Mouse (Mus musculus): Measurements from ENCODE around the gene Antxr2. TPM values are rescaled to one million over a fixed set of nuclear protein-coding genes. Genes with fewer than 3 reads are reported as not detected.

The Antxr2 gene
- polyA plus RNA-seq, 1 experiment from 2014 or later, result 22.9 TPM

- Histone ChIP-seq H3K9ac (ENCODE audit: low read length) (no peak overlapping the region), H3K9me3 (replicated peaks; ENCODE audit: control insufficient read depth, low read length) (no peaks in the 10 kb centered on the region), H3K4me3 (replicated peaks; ENCODE audit: low read length) (no peak overlapping the region), H3K27ac (ENCODE audit: low read length) (no peak overlapping the region), H3K4me2 (ENCODE audit: low read depth, low read length) (no peak overlapping the region), H3K36me3 (ENCODE audit: control insufficient read depth, insufficient read depth, low read length) (no peaks in the 10 kb centered on the region), H3K4me1 (ENCODE audit: control insufficient read depth, insufficient read depth, low read length) (no peaks in the 10 kb centered on the region), H3K27me3 (ENCODE audit: control insufficient read depth, insufficient read depth, low read length) (no peaks in the 10 kb centered on the region)
- WGBS, result 80% methylated on average over 8 of the region's 8 CpGs
- ATAC-seq (ENCODE audit: insufficient read depth, low FRiP score), result no peak
Observed at GRCm38 (mm10) chr5:97880115-97880514, 150.7 kb downstream of the Antxr2 start.

GRCm38 (mm10) chr5:97878871-97879270 lies 152.0 kb downstream of the Antxr2 start:
- 64% methylated on average over 3 of the region's 3 CpGs for WGBS
- Histone ChIP-seq H3K4me1 (ENCODE audit: control insufficient read depth, insufficient read depth, low read length) (no peaks in the 10 kb centered on the region), H3K27ac (ENCODE audit: low read length) (no peak overlapping the region), H3K9ac (ENCODE audit: low read length) (no peak overlapping the region), H3K27me3 (ENCODE audit: control insufficient read depth, insufficient read depth, low read length) (no peaks in the 10 kb centered on the region), H3K4me2 (ENCODE audit: low read depth, low read length) (no peak overlapping the region), H3K9me3 (replicated peaks; ENCODE audit: control insufficient read depth, low read length) (no peaks in the 10 kb centered on the region), H3K36me3 (ENCODE audit: control insufficient read depth, insufficient read depth, low read length) (no peaks in the 10 kb centered on the region), H3K4me3 (replicated peaks; ENCODE audit: low read length) (no peak overlapping the region)
- no peak for ATAC-seq (ENCODE audit: insufficient read depth, low FRiP score)

DNA sequence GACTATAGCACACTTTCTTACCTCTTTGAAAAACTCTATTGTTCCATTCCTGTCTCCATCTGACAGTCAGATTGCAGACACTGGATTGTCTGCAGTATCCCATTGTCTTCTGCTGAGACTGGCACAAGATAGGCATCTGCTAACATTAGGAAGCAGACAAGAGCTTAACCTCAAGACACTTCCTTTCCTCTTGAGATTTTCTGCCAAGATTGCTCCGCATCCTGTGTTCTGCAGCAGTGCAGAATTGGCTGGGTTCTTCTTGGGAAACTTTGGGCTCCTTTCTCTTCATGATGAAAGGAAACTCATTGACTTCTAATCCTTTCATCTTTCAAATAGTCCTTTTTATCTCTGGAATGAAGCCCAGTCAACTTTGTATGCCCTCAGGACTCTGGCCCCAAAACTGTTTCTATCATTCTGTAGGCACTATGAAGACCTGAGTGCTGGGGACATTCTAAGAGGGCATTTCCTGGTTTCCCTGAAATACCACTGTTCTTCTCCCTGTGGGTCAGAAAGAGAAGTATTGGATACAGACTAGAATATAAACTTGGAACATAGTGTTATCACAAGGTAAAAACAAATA lies 152.5 kb downstream of the Antxr2 start:
- WGBS, result 73% methylated on average over 1 of the region's 1 CpGs

GRCm38 (mm10) chr5:97876895-97877294 lies 153.9 kb downstream of the Antxr2 start:
- ATAC-seq (ENCODE audit: insufficient read depth, low FRiP score), result no peak
- H3K4me2 ChIP-seq (ENCODE audit: low read depth, low read length), result no peak overlapping the region
- H3K27ac ChIP-seq (ENCODE audit: low read length), result no peak overlapping the region
- 74% methylated on average over 2 of the region's 2 CpGs for WGBS
- H3K27me3 ChIP-seq (ENCODE audit: control insufficient read depth, insufficient read depth, low read length), result no peaks in the 10 kb centered on the region
- H3K9ac ChIP-seq (ENCODE audit: low read length), result no peak overlapping the region
- no peak overlapping the region for H3K4me3 ChIP-seq (replicated peaks; ENCODE audit: low read length)
- H3K36me3 ChIP-seq (ENCODE audit: control insufficient read depth, insufficient read depth, low read length), result no peaks in the 10 kb centered on the region
- no peaks in the 10 kb centered on the region for H3K4me1 ChIP-seq (ENCODE audit: control insufficient read depth, insufficient read depth, low read length)
- no peaks in the 10 kb centered on the region; the same call in 1 of the 2 replicates for H3K9me3 ChIP-seq (replicated peaks; ENCODE audit: control insufficient read depth, low read length)

More for the DNA sequence above, 152.5 kb downstream of the Antxr2 start:
- Histone ChIP-seq H3K4me2 (ENCODE audit: low read depth, low read length) (no peak overlapping the region), H3K27me3 (ENCODE audit: control insufficient read depth, insufficient read depth, low read length) (no peaks in the 10 kb centered on the region), H3K4me1 (ENCODE audit: control insufficient read depth, insufficient read depth, low read length) (no peaks in the 10 kb centered on the region), H3K9me3 (replicated peaks; ENCODE audit: control insufficient read depth, low read length) (no peaks in the 10 kb centered on the region), H3K9ac (ENCODE audit: low read length) (no peak overlapping the region), H3K36me3 (ENCODE audit: control insufficient read depth, insufficient read depth, low read length) (no peaks in the 10 kb centered on the region), H3K4me3 (replicated peaks; ENCODE audit: low read length) (no peak overlapping the region), H3K27ac (ENCODE audit: low read length) (no peak overlapping the region)
- ATAC-seq (ENCODE audit: insufficient read depth, low FRiP score), result no peak

DNA sequence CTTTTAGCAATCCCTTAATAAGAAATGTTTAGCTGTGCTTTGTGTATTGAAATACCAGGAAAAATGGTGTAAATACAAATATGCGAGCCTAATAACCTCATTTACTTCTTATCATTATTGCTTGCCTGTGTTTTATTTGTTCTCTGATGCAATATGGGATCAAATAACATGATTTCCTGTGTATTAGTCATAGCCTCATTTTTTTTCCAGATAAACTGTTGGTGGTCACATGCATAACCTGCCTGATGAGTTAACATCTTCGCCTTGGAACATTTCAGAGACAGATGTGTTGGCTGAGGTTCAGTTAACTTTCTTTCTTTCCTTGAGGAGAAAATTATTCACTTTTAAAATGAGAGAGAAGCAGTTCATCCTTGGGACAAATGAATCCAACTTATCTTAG lies 162.9 kb downstream of the Antxr2 start:
- no peaks in the 10 kb centered on the region for H3K27me3 ChIP-seq (ENCODE audit: control insufficient read depth, insufficient read depth, low read length)
- no peaks in the 10 kb centered on the region for H3K36me3 ChIP-seq (ENCODE audit: control insufficient read depth, insufficient read depth, low read length)
- H3K27ac ChIP-seq (ENCODE audit: low read length), result no peak overlapping the region
- H3K4me3 ChIP-seq (replicated peaks; ENCODE audit: low read length), result no peak overlapping the region
- H3K9ac ChIP-seq (ENCODE audit: low read length), result no peak overlapping the region
- 59% methylated on average over 2 of the region's 2 CpGs for WGBS
- no peak overlapping the region for H3K4me2 ChIP-seq (ENCODE audit: low read depth, low read length)
- no peaks in the 10 kb centered on the region for H3K4me1 ChIP-seq (ENCODE audit: control insufficient read depth, insufficient read depth, low read length)
- H3K9me3 ChIP-seq (replicated peaks; ENCODE audit: control insufficient read depth, low read length), result no peaks in the 10 kb centered on the region; the same call in 1 of the 2 replicates
- no peak for ATAC-seq (ENCODE audit: insufficient read depth, low FRiP score)

DNA sequence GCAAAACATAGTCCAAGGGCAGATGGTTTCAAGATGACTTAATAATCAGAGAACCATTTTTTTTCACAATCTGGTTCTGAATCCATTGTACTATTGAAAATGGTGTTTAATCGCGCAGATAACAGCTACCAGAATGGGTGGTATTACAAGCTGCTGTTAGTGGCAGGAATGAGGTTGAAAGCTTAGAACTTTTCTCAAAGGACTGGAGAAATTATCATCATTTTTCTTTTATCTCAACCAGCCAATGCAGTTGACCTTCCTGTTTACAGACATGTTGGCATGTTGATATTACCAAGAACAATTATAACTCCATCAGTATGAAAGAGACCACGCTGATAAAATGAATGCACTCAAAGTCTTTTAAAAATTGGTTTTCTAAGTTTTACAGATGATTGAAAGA lies 163.9 kb downstream of the Antxr2 start:
- WGBS, result 83% methylated on average over 3 of the region's 3 CpGs
- no peaks in the 10 kb centered on the region for H3K27me3 ChIP-seq (ENCODE audit: control insufficient read depth, insufficient read depth, low read length)
- no peaks in the 10 kb centered on the region for H3K9me3 ChIP-seq (replicated peaks; ENCODE audit: control insufficient read depth, low read length)
- ATAC-seq (ENCODE audit: insufficient read depth, low FRiP score), result no peak
- no peak overlapping the region for H3K4me2 ChIP-seq (ENCODE audit: low read depth, low read length)
- no peaks in the 10 kb centered on the region for H3K36me3 ChIP-seq (ENCODE audit: control insufficient read depth, insufficient read depth, low read length)
- no peak overlapping the region for H3K27ac ChIP-seq (ENCODE audit: low read length)
- H3K4me3 ChIP-seq (replicated peaks; ENCODE audit: low read length), result no peak overlapping the region
- no peaks in the 10 kb centered on the region for H3K4me1 ChIP-seq (ENCODE audit: control insufficient read depth, insufficient read depth, low read length)
- no peak overlapping the region for H3K9ac ChIP-seq (ENCODE audit: low read length)

DNA sequence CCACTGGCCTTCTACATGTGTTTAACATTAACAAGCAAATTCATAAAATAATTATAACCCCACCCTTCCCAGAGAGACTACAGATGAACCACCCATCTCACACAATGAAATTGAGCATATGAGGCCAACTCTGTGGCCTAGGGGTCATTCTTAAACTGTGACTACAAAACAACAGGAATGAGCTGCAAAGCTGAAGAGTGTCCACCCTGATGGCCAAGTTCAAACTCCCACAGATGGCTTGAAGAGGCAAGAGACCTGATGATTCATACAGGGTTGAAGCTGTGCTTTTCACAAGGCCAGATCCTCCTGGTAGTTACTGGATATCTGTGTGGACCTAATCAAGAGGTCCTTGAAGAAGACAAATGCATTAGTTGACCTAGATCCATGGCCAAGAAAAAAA lies 173.7 kb downstream of the Antxr2 start:
- no peak for ATAC-seq (ENCODE audit: insufficient read depth, low FRiP score)
- Histone ChIP-seq H3K4me1 (ENCODE audit: control insufficient read depth, insufficient read depth, low read length) (no peaks in the 10 kb centered on the region), H3K9ac (ENCODE audit: low read length) (no peak overlapping the region), H3K9me3 (replicated peaks; ENCODE audit: control insufficient read depth, low read length) (no peaks in the 10 kb centered on the region), H3K27ac (ENCODE audit: low read length) (no peak overlapping the region), H3K27me3 (ENCODE audit: control insufficient read depth, insufficient read depth, low read length) (no peaks in the 10 kb centered on the region), H3K36me3 (ENCODE audit: control insufficient read depth, insufficient read depth, low read length) (no peaks in the 10 kb centered on the region), H3K4me3 (replicated peaks; ENCODE audit: low read length) (no peak overlapping the region), H3K4me2 (ENCODE audit: low read depth, low read length) (no peak overlapping the region)

DNA sequence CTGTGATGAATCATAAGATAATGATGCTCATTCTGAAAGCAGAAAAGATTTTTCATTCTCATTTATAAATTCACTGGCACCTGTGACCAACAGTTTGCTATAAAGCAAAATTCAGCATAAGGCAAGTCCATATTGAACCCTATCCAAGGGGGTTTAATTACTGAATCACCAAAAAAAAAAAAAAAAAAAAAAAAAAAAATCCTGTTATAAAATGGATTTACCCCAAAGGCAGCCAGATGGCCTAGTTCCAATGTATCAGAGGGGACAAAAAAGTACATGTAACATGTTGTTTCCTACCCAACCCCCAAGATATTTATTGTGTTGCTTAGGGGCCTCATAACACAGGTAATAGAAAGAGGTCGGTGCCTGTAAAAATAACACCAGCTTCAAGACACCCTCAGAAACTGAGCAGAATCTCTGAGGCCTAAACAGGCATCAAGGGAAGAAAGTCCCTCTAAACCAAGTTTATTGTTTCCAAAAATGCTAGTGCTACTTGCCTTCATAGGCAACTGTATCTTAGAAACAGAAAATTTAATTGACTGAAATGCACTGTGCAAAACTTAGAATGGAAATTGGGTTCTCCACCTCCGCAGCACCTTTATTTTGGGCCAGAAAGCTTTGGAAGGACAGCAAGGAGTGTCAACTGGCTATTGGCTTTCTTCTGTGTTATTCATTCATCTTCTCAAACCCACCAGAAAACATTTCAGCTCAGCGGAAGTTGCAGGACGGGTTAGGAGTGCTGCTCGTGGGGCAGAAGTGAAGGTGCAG lies 178.7 kb downstream of the Antxr2 start:
- Histone ChIP-seq H3K27me3 (ENCODE audit: control insufficient read depth, insufficient read depth, low read length) (no peaks in the 10 kb centered on the region), H3K9me3 (replicated peaks; ENCODE audit: control insufficient read depth, low read length) (no peaks in the 10 kb centered on the region), H3K4me2 (ENCODE audit: low read depth, low read length) (no peak overlapping the region), H3K4me3 (replicated peaks; ENCODE audit: low read length) (no peak overlapping the region), H3K27ac (ENCODE audit: low read length) (no peak overlapping the region), H3K4me1 (ENCODE audit: control insufficient read depth, insufficient read depth, low read length) (no peaks in the 10 kb centered on the region), H3K36me3 (ENCODE audit: control insufficient read depth, insufficient read depth, low read length) (no peaks in the 10 kb centered on the region), H3K9ac (ENCODE audit: low read length) (no peak overlapping the region)
- ATAC-seq (ENCODE audit: insufficient read depth, low FRiP score), result no peak
- WGBS, result 89% methylated on average over 5 of the region's 5 CpGs

DNA sequence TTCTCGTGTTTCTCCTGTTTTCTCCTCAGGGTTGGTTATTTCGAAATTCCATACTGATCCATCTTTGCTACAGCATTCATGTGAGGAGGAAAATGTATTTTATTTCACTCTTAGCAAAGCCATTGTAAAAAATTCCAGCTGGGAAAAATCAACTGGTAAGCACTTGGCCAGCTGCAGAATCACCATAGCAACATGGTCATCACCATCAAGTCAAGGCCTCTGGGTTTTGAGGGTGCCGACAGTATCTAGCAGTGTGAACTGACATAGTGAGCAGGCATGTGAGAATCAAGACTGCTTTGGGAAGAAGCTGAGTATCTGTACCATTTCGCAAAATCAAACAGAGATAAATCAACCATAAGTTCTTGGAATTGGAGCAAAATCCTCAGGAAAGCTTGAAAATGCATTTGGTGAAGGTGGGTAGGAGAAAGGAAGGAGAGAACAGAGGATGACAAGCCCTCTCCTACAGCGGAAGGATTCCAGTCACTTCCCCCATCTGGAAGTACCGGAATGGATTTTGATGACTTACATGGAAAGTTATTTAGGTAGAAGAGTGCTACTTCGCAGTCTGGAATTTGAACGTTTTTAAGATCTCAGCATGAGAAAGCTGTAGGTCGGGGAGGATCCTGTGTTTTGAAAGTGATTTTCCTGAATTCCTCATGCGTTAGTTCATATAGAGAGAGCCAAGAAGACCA lies 183.5 kb downstream of the Antxr2 start:
- no peak for ATAC-seq (ENCODE audit: insufficient read depth, low FRiP score)

More for the DNA sequence above, 183.5 kb downstream of the Antxr2 start:
- Histone ChIP-seq H3K4me3 (replicated peaks; ENCODE audit: low read length) (no peak overlapping the region), H3K9ac (ENCODE audit: low read length) (no peak overlapping the region), H3K27ac (ENCODE audit: low read length) (no peak overlapping the region; the same call in 1 of the 2 replicates), H3K4me1 (ENCODE audit: control insufficient read depth, insufficient read depth, low read length) (no peaks in the 10 kb centered on the region), H3K36me3 (ENCODE audit: control insufficient read depth, insufficient read depth, low read length) (no peaks in the 10 kb centered on the region), H3K9me3 (replicated peaks; ENCODE audit: control insufficient read depth, low read length) (no peaks in the 10 kb centered on the region), H3K27me3 (ENCODE audit: control insufficient read depth, insufficient read depth, low read length) (no peaks in the 10 kb centered on the region), H3K4me2 (ENCODE audit: low read depth, low read length) (no peak overlapping the region)
- 50% methylated on average over 10 of the region's 10 CpGs for WGBS
